Mouse (Mus musculus): ENCODE data around the gene Fis1.

GRCm38 (mm10) chr5:136973670-136974069 lies 20.6 kb downstream of the Fis1 start:
- TF ChIP-seq CTCF (IDR thresholded peaks at IDR 0.05; ENCODE audit: low read depth) (no peak), EP300 (IDR thresholded peaks at IDR 0.05; ENCODE audit: low read depth) (no peak)

Measured in liver, postnatal 0 days (tissue).